Mouse (Mus musculus): Measurements from ENCODE around the gene Ptcd1. TPM values are rescaled to one million over a fixed set of nuclear protein-coding genes. Genes with fewer than 3 reads are reported as not detected.
"Not testable (repeated sequence)": the region's sequence is repeated elsewhere in the genome, so short reads cannot be mapped to it uniquely, and the experiment has no call there.

Ptcd1 gene
- 10 to 100 TPM; 11.3 to 11.4 TPM for total RNA-seq (2021)
- long read RNA-seq, experiment 1, partial matches to known transcripts: 1 of 10 reads
- long read RNA-seq, experiment 1, other reads (novel, unspliced or antisense): 6 of 10 reads
- long read RNA-seq, experiment 2, transcript Ptcd1-201 (9 exons, 3,087 nt): major isoform, 19 of 26 reads
- long read RNA-seq, experiment 2, partial matches to known transcripts: 4 of 26 reads
- long read RNA-seq, experiment 2, other reads (novel, unspliced or antisense): 3 of 26 reads

GRCm38 (mm10) chr5:145166536-145167305 is at the start of gene Ptcd1, which contains the start of gene Cpsf4:
TSS of gene Ptcd1 (minus strand) at chr5:145167108.
TSS of gene Cpsf4 (plus strand) at chr5:145167213.
- DNase-seq: peak; percentile 98

- no peak for DNase-seq
Measured at GRCm38 (mm10) chr5:145214679-145215078, 47.8 kb upstream of the Ptcd1 start.

GRCm38 (mm10) chr5:145213505-145213904 is 46.6 kb upstream of the Ptcd1 start:
- no peak for DNase-seq

- no peak for DNase-seq
Measured at GRCm38 (mm10) chr5:145212216-145212615, 45.3 kb upstream of the Ptcd1 start.

GRCm38 (mm10) chr5:145211340-145211739 is 44.4 kb upstream of the Ptcd1 start:
- DNase-seq: no peak

- DNase-seq: not testable (repeated sequence)
Measured at GRCm38 (mm10) chr5:145208391-145208790, 41.5 kb upstream of the Ptcd1 start.

GRCm38 (mm10) chr5:145207954-145208353 is 41.0 kb upstream of the Ptcd1 start:
- no peak for DNase-seq

GRCm38 (mm10) chr5:145207385-145207784 is 40.5 kb upstream of the Ptcd1 start:
- DNase-seq: no peak

GRCm38 (mm10) chr5:145205041-145205440 is 38.1 kb upstream of the Ptcd1 start:
- no peak for DNase-seq

- DNase-seq: peak; percentile 98
Measured at GRCm38 (mm10) chr5:145203936-145204691, 37.2 kb upstream of the Ptcd1 start, which contains the start of gene Zkscan5. TSS of gene Zkscan5 (plus strand) at chr5:145204562.

- DNase-seq: no peak
Measured at GRCm38 (mm10) chr5:145202446-145202845, 35.5 kb upstream of the Ptcd1 start.

- DNase-seq: peak; percentile 68
Measured at GRCm38 (mm10) chr5:145201321-145201991, 34.5 kb upstream of the Ptcd1 start, which contains the start of gene Zkscan14. TSS of gene Zkscan14 (minus strand) at chr5:145201868.

- no peak for DNase-seq
Measured at GRCm38 (mm10) chr5:145200387-145200786, 33.5 kb upstream of the Ptcd1 start.

- DNase-seq: no peak
Measured at GRCm38 (mm10) chr5:145191962-145192361, 25.1 kb upstream of the Ptcd1 start, which contains the start of gene Atp5j2. TSS of gene Atp5j2 (minus strand) at chr5:145192062.

- DNase-seq: peak; percentile 89
Measured at GRCm38 (mm10) chr5:145190875-145191798, 24.2 kb upstream of the Ptcd1 start.

GRCm38 (mm10) chr5:145190373-145190772 is 23.5 kb upstream of the Ptcd1 start:
- no peak for DNase-seq

GRCm38 (mm10) chr5:145189416-145189815 is 22.5 kb upstream of the Ptcd1 start:
- no peak for DNase-seq

GRCm38 (mm10) chr5:145185244-145185643 is 18.3 kb upstream of the Ptcd1 start:
- no peak for DNase-seq

- DNase-seq: no peak
Measured at GRCm38 (mm10) chr5:145178461-145178980, 11.6 kb upstream of the Ptcd1 start.

- DNase-seq: no peak
Measured at GRCm38 (mm10) chr5:145167306-145167661, 376 bp upstream of the Ptcd1 start.

GRCm38 (mm10) chr5:145165184-145165583 is 1.7 kb downstream of the Ptcd1 start:
- no peak for DNase-seq

All from gastrocnemius, postnatal 25 days (tissue).